Mouse (Mus musculus) neural tube, embryonic 10.5 days (tissue): ENCODE data around the gene Bglap.

Experiments used
- DNase-seq: peaks from one replicate; pipeline ENCODE4 v3.0.0-alpha.2; 2017; ENCODE audit warnings: low spot score; ENCODE audit errors: extremely low spot score

Gene Bglap

DNA sequence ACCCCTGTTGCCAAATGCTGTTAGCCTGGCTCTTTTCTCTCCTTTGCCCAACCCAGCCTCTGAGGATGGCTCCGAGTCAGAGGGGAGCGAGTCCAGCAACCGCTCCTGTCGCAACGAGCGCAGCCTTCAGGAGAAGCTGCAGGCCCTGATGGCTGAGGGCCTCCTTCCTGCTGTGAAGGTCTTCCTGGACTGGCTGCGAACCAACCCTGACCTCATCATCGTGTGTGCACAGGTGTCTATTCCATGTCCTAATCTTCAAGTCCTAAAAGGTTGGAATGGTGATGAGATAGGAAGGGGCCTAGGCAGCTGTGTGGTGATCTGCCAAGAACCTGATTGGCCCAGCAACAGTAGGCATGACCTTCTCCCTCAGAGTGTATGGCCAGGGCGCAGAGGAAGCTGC lies 31.4 kb downstream of the Bglap start:
- no peak for DNase-seq

DNA sequence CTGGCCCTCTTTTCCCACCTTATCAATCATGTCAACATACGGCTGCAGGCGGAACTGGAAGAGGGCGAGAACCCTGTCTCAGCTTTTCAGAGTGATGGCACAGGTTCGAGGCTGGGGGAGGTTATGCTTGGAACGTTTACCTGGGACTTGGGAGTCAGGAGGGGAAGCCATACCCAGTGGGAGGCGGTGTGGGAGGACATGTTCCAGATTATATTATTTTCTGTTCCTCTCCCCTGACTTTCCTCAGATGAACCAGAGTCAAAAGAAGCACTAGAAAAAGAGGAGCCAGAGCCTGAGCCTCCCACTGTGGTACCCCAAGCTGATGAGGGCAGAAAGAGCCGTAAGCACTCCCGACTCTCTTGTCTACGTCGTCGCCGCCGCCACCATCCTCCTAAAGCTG lies 33.5 kb downstream of the Bglap start:
- no peak for DNase-seq

DNA sequence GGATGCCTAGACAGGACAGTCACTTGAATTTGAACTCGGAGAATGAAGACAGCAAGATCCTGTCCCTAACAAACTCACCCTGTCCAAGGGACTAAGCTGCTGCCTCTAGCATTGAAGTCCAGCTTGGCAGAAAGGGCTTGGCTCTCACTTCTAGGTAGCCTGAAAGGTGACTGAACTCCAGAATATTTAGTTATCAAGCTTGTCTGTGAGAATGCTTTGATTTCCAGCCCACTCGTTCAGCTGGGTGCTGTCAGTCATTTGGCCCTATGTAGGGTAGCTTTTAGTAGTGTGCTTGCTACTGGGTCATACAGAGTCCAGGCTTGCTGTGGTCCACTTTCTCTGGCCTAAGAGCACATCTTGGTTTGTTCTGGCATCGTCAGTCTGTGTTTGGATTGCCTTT lies 45.3 kb downstream of the Bglap start:
- no peak for DNase-seq

DNA sequence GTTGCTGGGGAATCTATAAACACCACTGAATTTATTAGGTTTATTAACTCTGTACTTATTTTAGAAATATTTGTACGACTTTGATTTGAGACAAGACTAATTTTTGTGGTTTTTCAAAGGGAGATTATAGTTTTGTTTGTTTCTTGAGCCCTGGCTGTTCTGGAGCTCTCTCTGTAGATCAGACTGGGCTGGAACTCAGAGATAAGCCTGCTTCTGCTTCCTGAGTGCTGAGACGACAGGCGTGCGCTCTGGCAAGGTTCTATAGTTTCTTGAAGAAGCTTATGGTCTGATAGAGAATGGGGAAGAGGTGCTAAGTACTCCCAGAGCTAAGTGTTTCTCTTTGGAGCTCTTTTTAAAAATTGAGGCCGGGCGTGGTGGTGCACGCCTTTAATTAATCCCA lies 45.9 kb downstream of the Bglap start:
- no peak for DNase-seq

DNA sequence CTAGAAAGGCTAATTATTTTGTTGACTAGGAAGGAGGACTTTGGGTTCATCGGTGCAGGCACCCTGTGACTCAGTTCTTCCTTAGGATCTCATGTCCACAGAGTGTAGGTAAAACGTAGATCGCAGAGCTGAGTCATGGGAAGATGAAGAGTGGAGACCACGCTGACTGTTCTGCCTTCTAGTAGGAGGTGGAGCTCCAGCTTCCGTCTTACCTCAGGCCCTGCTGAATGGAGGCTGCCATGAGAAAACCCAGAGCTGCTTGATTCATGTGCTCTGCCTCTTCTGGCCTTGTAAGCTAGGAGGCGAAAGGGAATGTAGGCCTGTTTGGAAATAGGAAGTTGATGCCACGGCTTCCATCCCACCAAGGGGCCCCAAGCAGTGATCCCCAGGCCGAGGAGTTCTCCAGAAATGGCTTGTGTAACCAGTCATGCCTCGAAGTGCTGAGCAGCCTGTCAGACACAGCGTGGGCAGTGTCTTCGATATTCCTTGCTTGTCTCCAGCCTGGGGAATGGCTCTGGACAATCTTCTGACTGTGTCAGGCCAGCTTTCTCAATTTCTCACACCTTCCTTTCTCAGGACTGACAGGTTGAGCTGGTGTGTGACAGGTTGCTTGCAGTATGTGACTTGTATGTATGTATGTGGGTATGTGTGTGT lies 46.8 kb downstream of the Bglap start:
- no peak for DNase-seq

DNA sequence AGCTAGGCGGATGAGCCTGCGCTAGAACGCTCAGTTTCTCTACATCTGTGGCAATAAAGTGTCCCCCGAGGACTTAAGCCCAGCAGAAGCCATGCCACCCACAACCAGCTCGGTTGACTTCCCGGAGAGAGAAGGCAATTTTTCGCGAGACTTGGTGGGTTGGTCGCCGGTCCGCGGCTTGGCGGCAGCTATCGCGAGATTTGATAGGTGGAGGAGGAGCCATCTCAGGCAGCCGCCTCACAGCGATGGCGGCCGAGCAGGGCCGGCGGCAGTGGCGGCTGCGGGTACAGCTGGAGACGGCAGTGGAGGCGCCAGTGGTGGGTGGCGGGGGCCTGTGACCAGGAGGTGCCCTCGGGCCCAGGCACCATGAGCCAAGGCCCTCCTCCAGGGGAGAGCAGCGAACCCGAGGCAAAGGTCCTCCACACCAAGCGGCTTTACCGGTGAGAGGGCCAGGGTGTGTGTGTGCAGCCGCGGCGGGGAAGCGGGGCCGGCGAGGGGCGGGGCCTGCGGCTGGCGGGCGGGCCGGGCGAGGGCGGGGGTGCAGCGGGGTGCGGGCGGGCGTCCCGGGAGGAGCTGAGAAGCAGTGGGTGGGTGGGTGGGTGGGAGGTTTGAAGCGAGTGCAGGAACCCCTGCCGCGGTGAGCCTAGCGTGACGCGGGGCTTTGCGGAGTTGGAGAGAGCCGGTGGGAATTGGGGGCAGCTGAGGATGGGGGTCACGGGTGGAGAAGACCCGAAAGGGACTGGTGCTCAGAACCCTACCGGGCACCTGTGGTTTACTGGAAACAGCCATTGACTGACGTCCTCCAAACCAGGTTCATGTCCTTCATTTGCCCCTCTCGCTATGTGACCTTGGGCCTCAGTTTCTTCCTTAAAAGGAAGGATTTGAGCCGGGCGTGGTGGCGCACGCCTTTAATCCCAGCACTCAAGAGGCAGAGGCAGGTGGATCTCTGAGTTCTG lies 47.9 kb downstream of the Bglap start, which contains the start of the genes Tmem79 and Smg5:
TSS of gene Tmem79 (minus strand) at position 91 of the 956 bp plus-strand sequence.
TSS of gene Smg5 (plus strand) at position 203 of the 956 bp plus-strand sequence.
- peak; percentile 96 for DNase-seq

DNA sequence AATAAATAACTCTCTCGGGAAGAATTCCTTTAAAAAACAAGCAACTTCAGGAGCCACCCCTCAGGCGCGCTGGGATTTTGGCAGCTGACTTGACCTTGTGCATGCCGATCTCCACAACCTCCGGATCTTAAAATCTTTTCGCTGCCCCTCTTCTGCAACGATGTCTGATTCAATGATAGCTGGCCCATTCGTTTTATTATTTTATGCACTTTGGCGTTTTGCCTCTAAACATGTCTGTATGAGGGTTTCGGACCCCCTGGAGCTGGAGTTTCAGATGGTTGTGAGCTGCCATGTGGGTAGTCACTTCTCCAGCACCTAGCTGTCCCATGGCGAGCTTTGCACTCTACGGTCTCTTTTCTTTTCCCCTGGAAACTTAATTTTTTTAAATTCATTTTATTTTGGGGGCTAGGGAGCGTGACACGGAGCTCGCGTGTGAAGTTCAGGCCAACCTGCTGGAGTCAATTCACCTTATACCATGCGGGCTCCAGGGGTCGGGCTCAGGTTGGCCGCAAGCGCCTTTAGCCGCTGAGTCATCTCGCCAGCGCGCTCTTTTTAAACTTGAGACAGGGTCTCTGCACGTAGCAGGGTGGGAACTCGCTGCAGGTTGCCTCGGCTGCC lies 48.7 kb downstream of the Bglap start:
- no peak for DNase-seq

DNA sequence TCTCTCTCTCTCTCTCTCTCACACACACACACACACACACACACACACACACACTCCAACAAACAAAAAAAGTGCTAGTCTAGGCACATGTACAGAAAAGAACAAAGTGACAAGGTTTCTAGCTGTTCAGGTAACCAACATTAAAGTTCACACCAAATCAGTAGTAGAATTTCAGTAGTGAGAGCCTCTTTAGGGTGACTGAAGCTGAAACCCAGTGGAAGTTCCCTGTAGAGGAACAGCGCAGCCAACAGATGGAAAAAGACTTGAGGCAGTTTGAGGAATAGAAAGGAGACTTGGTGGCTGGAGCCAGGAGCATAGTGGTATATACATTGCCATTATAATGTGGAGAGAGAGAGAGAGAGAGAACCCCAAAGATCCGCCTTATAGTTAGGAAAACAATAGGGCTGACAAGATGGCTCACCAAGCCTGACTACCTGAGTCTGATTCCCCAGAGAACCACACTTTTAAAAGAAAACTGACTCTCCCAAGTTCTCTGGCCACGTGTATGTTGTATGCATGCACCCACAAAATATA lies 49.3 kb downstream of the Bglap start:
- no peak for DNase-seq

DNA sequence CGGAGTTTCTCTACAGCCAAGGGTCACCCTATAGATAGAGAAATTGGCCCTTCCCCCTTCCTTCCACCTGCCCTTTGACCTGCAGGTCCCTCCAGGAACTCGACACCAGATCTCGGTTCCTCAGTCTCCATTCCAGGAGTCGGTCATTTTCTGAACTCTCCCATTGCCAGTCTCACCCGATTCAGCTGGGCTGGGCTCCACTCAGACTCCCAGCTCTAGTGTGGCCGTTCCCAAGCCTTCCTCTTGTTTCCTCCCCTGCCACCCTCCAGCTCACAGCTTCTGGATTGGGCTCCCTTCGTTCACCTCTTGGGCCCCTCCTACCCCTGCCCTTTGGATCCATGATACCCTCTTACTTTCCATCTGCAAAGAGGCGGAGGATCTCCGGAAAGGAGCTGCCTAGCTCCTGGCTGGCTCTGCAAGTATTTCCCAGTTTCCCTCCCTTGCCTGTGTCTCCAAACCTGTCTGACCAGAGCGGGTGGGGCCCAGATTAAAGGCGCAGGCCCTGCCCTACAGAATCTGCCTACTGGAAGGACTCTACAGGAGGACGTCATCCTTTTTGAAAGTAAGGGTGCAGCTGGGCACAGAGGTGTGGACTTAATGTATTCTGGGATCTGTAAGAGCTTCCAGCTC lies 50.1 kb downstream of the Bglap start:
- no peak for DNase-seq
